Mouse (Mus musculus) liver, embryonic 16.5 days (tissue): ENCODE results near the gene Ddx19a. TPM values are rescaled to one million over a fixed set of nuclear protein-coding genes. Genes with fewer than 3 reads are reported as not detected.
A peak's percentile ranks its signal among the peaks of the same experiment; 100 is the strongest.

Experiments
- ATAC-seq: fragments of 200-750 bp; cut with Nextera tagmentation; 2 replicates; pipeline ENCODE4 v1.8.0; 2017; ENCODE audit warnings: low read depth, mild to moderate bottlenecking, moderate number of reproducible peaks, moderate library complexity
- H3K27ac ChIP-seq: fragments of 300-500 bp; sonication (generic); 2 replicates; pipeline ENCODE4 v1.5.1; 2014; ENCODE audit warnings: mild to moderate bottlenecking, low read length
- H3K27me3 ChIP-seq: fragments of 300-500 bp; sonication (generic); 2 replicates; pipeline ENCODE4 v1.6.1; 2014; ENCODE audit warnings: low read depth, low read length, mixed read lengths; ENCODE audit not compliant: control insufficient read depth, insufficient read depth
- H3K36me3 ChIP-seq: fragments of 300-500 bp; sonication (generic); 2 replicates; pipeline ENCODE4 v1.6.1; 2014; ENCODE audit warnings: mild to moderate bottlenecking; ENCODE audit not compliant: control insufficient read depth, insufficient read depth
- H3K4me1 ChIP-seq: fragments of 300-500 bp; sonication (generic); 2 replicates; pipeline ENCODE4 v1.6.1; 2014; ENCODE audit warnings: low read depth, low read length, mixed read lengths; ENCODE audit not compliant: control insufficient read depth
- H3K4me2 ChIP-seq: fragments of 300-500 bp; sonication (generic); 2 replicates; pipeline ENCODE4 v1.6.1; 2014; ENCODE audit warnings: low read depth, low read length, mixed read lengths
- H3K4me3 ChIP-seq: fragments of 300-500 bp; sonication (generic); 2 replicates; pipeline ENCODE4 v1.5.1; 2014; ENCODE audit warnings: low read depth, mild to moderate bottlenecking, low read length
- H3K9ac ChIP-seq: fragments of 300-500 bp; sonication (generic); 2 replicates; pipeline ENCODE4 v1.6.1; 2014; ENCODE audit warnings: low read depth, low read length
- H3K9me3 ChIP-seq: fragments of 300-500 bp; sonication (generic); replicated peaks from 2 replicates; pipeline ENCODE4 v1.6.1; 2016; ENCODE audit warnings: low read length; ENCODE audit not compliant: control insufficient read depth
- WGBS: fragments of 180-500 bp; shearing (Covaris S2); extraction: QIAGEN DNeasy Blood & Tissue Kit; methylation state at CpG from one replicate; pipeline ENCODE4 v1.1.7; 2014; ENCODE audit not compliant: insufficient replicate concordance; 5-methylcytosine and 5-hydroxymethylcytosine counted together
- polyA plus RNA-seq: library from polyadenylated mRNA; unstranded; fragments of >200 nt; fragmentation: Nextera tagmentation; extraction: Ambion mirVana; gene quantifications from 2 replicates; pipeline ENCODE4 v1.2.1, GENCODE M21; 2015

The Ddx19a gene
- polyA plus RNA-seq, 1 experiment from 2014 or later: 8.8 TPM

DNA sequence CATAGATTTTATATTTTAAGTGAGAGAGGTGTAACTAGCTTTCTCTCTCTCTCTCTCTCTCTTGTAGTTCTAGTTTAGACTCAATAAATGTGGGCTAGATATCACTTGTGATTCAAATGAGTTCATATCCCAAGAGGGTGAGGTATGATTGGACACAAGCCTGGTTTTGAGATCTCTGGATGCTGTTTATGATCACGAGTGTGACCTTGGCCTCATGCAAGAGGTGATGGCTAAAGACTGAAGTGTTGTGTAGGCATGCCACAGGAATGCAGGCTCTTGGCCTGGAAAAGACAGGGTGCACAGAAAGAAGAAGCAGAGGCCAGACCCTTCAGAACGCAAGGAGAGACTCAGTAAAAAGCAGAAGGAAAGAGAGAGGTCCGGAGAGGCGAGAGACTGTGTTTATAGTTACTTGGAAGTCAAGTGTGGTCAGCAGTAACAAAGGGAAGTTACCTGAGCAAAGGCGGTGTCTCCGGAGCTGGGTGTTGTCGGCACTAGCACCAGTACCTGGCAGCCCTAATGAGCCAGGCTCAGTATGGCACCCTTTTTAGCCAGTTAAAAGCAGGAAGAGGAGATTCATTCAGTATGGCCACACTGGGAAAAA, 53.2 kb downstream of the Ddx19a start:
- Histone ChIP-seq H3K27ac (no peak overlapping the region), H3K9me3 (no peaks in the 10 kb centered on the region), H3K9ac (no peak overlapping the region), H3K4me2 (no peak overlapping the region), H3K4me1 (peaks cover 17% of the 10 kb centered on the region), H3K4me3 (no peak overlapping the region), H3K27me3 (no peaks in the 10 kb centered on the region), H3K36me3 (peaks cover 3% of the 10 kb centered on the region; the same call in 1 of the 2 replicates)
- 34% methylated on average over 7 of the region's 7 CpGs for WGBS
- no peak for ATAC-seq

DNA sequence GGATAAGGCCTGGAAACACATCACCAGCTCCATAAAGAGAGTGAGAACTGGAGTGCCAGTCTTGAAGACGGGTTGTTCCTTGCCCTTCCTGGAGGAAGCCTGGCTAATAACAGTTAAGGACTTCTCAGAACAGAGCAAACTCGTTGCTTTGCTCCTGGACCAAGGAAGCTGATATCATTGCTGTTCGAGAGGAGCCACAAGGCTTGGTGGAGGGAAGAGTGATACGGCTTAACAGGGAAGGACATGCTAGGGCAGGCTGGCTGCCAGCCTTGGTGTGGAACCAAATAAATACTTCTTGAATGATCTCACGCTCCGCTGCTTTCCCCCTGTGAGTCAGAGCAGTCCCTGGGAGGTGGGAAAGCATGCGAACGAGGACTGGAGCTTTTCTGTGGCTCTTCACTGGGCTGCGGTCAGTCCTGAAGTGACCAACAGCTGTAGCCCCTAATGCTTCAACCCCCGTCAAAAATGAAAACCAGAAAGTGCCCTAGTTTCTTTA, 56.1 kb downstream of the Ddx19a start:
- H3K27me3 ChIP-seq: no peaks in the 10 kb centered on the region
- no peak overlapping the region for H3K9ac ChIP-seq
- WGBS: 61% methylated on average over 10 of the region's 10 CpGs
- peaks cover 39% of the 10 kb centered on the region for H3K4me1 ChIP-seq
- peaks cover 3% of the 10 kb centered on the region; the same call in 1 of the 2 replicates for H3K36me3 ChIP-seq
- H3K4me2 ChIP-seq: no peak overlapping the region
- H3K4me3 ChIP-seq: no peak overlapping the region
- H3K27ac ChIP-seq: no peak overlapping the region
- ATAC-seq: no peak
- H3K9me3 ChIP-seq: no peaks in the 10 kb centered on the region

DNA sequence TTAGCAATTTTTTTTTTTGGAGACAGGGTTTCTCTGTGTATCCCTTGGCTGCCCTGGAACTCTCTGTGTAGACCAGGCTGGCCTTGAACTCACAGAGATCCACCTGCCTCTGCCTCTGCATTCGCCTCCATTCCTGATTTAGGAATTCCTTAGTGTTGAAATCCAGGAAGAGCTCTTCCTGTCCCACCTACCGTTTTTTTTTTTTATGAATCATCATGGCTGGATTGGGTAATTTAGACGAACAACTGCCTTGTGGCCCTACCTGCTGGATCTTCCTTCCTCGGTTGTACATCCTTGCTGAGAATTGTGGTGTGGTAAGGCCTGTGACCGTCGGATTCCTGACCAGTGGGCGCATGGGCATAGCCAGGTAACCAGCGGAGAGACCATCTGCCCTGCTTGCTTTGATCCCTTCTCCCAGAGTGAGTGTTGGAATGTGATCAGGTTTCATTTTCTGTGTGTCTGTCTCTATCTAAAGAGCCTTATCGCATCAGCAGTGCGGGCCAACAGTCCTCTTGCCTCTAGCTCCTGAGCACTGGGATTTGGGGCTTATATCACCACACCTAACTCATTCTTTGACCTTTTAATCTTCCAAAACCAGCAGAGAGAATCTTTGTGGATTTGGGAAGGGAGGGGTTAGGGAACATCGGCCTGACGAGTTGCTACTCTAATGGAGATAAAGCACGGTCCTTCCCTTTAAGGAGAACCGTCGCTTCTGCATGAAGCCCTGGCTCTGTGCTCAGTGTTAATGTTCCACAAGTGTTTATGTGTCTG, 56.7 kb downstream of the Ddx19a start:
- Histone ChIP-seq H3K9me3 (no peaks in the 10 kb centered on the region), H3K27ac (0 out of 2 replicates have a peak overlapping the region, but pooled peaks have one; percentile 25), H3K4me3 (no peak overlapping the region), H3K36me3 (peaks cover 3% of the 10 kb centered on the region; the same call in 1 of the 2 replicates), H3K27me3 (no peaks in the 10 kb centered on the region), H3K4me1 (peaks cover 41% of the 10 kb centered on the region), H3K9ac (no peak overlapping the region), H3K4me2 (no peak overlapping the region)
- 68% methylated on average over 15 of the region's 15 CpGs for WGBS
- ATAC-seq: no peak

DNA sequence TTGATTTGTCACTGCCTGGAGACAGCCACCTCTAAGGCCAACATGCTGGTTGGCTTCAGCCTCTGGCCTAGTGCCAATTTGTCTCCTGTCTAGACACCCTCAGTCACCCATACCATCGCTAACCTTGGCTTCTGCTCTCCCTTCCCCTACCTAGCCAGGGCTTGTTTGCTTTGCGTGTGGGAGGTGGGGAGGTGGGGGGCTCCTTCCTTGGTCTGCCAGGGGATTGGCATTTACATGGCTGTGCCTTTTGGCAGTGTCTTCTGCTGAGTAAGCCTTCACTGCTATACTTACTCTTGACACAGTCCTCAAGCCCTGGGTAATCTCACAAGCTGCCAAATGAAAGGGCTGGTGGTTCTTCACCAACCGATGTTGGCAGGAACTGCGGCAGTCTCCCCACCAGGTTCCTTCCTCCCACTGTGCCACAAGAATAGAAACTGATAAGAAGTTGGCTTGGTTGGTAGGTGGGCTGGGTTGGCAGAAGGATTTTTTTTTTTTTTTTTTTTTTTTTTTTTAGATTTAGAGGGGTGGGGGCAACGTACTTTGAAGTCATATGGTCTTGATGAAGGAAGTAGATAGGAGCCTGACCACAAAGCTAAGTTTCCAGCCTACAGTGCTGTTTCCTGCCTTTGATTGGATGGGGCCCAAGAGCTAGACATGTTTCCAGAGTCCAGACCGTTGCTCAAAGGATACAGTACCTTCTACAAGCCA, 58.6 kb downstream of the Ddx19a start:
- Histone ChIP-seq H3K36me3 (peaks cover 3% of the 10 kb centered on the region), H3K4me1 (peaks cover 45% of the 10 kb centered on the region), H3K4me2 (no peak overlapping the region), H3K27me3 (no peaks in the 10 kb centered on the region), H3K9me3 (no peaks in the 10 kb centered on the region), H3K9ac (no peak overlapping the region), H3K27ac (no peak overlapping the region), H3K4me3 (no peak overlapping the region)
- peak; percentile 62 for ATAC-seq
- 12% methylated on average over 6 of the region's 6 CpGs for WGBS

DNA sequence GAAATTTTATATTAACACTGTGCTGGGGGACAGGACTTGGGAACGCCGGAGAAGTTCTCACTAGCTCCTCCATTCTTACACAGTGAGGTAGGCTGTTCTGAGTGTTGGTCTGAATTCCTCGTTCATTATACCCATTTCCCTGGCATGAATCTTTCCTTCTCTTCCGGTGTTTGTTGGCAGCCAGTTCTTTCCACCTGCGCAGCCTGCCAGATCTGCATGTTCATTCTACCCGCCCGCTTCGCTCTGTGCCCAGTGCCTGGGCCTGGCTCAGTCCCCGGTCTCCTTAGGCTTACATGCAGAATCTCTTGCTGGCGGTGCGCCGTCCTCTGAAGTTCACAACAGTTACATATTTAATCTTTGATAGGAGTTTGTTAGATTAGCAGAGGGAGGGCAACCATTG, 61.4 kb downstream of the Ddx19a start:
- Histone ChIP-seq H3K4me2 (no peak overlapping the region), H3K36me3 (peaks cover 3% of the 10 kb centered on the region), H3K4me3 (no peak overlapping the region), H3K9ac (no peak overlapping the region), H3K4me1 (peaks cover 70% of the 10 kb centered on the region), H3K27ac (no peak overlapping the region), H3K27me3 (no peaks in the 10 kb centered on the region), H3K9me3 (no peaks in the 10 kb centered on the region)
- 84% methylated on average over 12 of the region's 12 CpGs for WGBS
- ATAC-seq: no peak

DNA sequence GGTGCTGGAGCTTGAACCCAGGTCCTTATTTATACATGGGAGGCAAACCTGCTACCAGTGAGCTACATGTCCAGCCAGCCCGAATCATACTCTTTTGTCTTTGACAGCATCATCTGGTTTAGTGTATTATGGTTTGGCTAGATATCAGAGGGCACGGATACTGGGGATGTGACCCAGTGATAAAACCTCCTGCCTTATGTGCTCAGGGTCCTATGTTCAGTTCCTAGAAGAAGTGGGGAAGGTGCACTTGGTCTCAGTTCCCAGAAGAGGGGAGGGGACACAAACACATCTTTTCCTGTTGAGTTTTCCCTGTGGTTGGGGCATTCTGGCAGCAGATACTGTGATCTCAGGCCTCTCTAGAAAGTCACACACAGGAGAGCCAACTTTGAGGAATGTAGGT, 64.3 kb downstream of the Ddx19a start:
- Histone ChIP-seq H3K9me3 (no peaks in the 10 kb centered on the region), H3K9ac (no peak overlapping the region), H3K4me1 (peaks cover 80% of the 10 kb centered on the region), H3K27me3 (no peaks in the 10 kb centered on the region), H3K36me3 (no peaks in the 10 kb centered on the region; the same call in 1 of the 2 replicates), H3K4me3 (no peak overlapping the region), H3K4me2 (peak overlapping the region; percentile 60; the same call in 1 of the 2 replicates), H3K27ac (peak overlapping the region; percentile 67)
- ATAC-seq: peak; percentile 45
- WGBS: 30% methylated on average over 2 of the region's 2 CpGs

DNA sequence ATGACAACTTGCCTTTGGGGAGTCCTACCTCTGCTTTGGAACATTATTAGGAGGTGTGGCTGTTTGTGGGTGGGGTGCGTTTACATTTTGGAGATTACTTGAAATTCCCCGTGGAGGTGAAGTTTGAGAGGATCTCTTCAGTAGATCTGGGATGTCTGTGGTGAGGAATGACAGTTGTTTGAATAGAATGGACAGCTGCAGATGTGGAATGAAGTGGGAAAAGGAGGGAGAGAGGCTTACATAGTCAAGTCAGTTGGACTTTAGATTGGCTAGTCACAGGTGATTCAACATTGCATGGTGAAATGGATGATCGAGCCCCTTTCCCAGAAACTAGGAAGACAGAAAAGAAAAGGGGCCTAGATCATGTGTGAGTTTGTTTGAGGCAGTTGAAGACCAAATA, 65.2 kb downstream of the Ddx19a start:
- H3K4me1 ChIP-seq: peaks cover 82% of the 10 kb centered on the region
- no peaks in the 10 kb centered on the region; the same call in 1 of the 2 replicates for H3K36me3 ChIP-seq
- H3K9ac ChIP-seq: no peak overlapping the region; the same call in 1 of the 2 replicates

DNA sequence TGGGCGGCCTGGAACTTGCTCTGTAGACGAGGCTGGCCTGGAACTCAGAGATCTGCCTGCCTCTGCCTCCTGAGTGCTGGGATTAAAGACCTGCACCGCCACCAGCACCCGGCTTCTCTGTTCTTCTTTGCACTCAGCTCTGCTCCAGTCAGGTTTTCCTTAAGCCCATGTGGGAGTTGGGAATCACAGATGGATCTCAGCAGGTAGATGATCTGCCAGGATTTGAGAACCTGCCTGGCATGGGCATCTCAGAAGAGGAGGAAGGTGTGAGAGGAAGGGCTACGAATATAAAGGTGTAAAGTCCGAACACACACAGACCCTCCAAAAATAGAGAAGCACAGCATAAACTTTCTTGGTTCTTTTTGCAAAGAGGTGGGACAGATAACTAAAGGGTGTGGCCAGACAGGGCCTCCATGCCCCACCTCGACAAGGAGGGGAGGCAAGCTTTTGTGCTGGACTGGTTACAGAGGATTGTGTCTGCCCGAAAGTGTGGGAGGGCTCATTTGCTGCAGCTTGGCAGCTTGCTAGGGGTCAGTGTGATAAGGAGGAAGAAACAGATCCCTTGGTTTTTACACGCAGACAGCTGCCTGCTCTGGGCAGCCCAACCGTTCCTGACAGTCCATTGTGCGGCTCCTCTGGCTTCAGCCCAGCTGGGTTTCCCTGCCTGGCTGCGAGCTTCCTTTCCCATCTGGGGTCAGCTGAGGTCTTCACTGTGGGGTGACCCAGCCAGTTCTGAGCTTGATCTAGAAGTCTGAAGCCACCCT, 66.2 kb downstream of the Ddx19a start:
- Histone ChIP-seq H3K4me1 (peaks cover 82% of the 10 kb centered on the region), H3K4me3 (peak overlapping the region; percentile 34), H3K36me3 (no peaks in the 10 kb centered on the region; the same call in 1 of the 2 replicates), H3K9ac (peak overlapping the region; percentile 45), H3K27me3 (no peaks in the 10 kb centered on the region), H3K27ac (peak overlapping the region; percentile 86), H3K9me3 (no peaks in the 10 kb centered on the region), H3K4me2 (peak overlapping the region; percentile 60)
- ATAC-seq: peak; percentile 64
- WGBS: 39% methylated on average over 12 of the region's 12 CpGs

More for the DNA sequence above, 65.2 kb downstream of the Ddx19a start:
- H3K27me3 ChIP-seq: no peaks in the 10 kb centered on the region
- no peaks in the 10 kb centered on the region for H3K9me3 ChIP-seq
- no peak overlapping the region for H3K4me3 ChIP-seq
- WGBS: 44% methylated on average over 3 of the region's 3 CpGs
- no peak for ATAC-seq
- peak overlapping the region; percentile 86 for H3K27ac ChIP-seq
- peak overlapping the region; percentile 60 for H3K4me2 ChIP-seq
